Mouse (Mus musculus): ENCODE data around the gene Gm10130. TPM values are rescaled to one million over a fixed set of nuclear protein-coding genes. Genes with fewer than 3 reads are reported as not detected.
"Not testable (repeated sequence)": the region's sequence is repeated elsewhere in the genome, so short reads cannot be mapped to it uniquely, and the experiment has no call there.

The Gm10130 gene
- polyA plus RNA-seq, 1 experiment from 2014 or later = 3.1 TPM

DNA sequence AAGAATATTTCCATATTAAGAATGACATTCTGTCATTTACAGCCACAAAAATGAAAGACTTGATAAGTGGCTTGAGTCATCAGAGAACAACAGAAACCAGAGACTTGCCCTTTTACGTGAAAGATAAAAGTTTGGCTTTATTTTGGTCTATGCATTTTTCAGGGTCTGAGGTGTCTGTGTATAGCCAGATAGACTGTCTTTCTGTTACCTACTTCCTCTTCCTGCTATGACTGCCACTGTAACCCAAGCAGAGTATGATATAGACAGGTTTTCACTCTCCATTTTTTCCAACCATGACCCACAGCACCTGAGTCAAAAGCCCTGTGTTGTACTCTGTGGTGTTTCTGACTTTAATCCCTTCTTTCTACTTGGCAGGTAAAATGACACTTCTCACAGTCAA is 66.7 kb downstream of the Gm10130 start:
- no peak for ATAC-seq (ENCODE audit: borderline replicate concordance, extremely low read depth, low FRiP score, low TSS enrichment)
- Histone ChIP-seq H3K4me1 (no peaks in the 10 kb centered on the region), H3K36me3 (no peaks in the 10 kb centered on the region), H3K9me3 (no peaks in the 10 kb centered on the region; the same call in 1 of the 2 replicates), H3K27me3 (no peaks in the 10 kb centered on the region), H3K4me3 (no peak overlapping the region), H3K9ac (no peak overlapping the region), H3K4me2 (no peak overlapping the region), H3K27ac (no peak overlapping the region)
- WGBS = 76% methylated on average over 1 of the region's 1 CpGs

DNA sequence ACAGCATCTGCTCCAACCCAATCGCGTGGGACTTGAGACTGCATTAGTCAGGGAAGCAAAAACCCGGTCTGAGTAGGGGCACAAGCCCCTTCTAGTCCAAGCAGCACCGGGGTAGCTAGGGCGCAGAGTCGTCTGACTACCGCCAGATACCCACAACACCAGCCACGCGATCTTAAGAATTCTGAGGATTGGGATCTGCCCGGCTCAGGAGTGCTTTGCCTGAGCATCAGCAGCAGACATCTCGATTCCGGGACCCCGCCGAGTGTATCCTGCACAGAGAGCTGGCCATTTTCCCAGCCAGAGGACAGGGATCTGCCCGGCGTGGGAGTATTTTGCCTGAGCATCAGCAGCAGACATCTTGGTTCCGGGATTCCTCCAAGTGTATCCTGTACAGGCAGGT is 88.6 kb downstream of the Gm10130 start:
- not testable (repeated sequence) for H3K9ac ChIP-seq; H3K4me3 ChIP-seq; H3K9me3 ChIP-seq; H3K4me2 ChIP-seq; H3K4me1 ChIP-seq; ATAC-seq (ENCODE audit: borderline replicate concordance, extremely low read depth, low FRiP score, low TSS enrichment); H3K27me3 ChIP-seq; H3K27ac ChIP-seq
- peaks cover 15% of the 10 kb centered on the region for H3K36me3 ChIP-seq
- 87% methylated on average over 17 of the region's 17 CpGs for WGBS

Other genes with a start within 250 kb of the Gm10130 start
- gene Zfp120, start 187.0 kb upstream of the Gm10130 start, polyA plus RNA-seq (2015; fragmentation: Nextera tagmentation; extraction: Ambion mirVana) = 10.1 and 11.1 TPM in 2 replicates
- not detected in 2 replicates for gene Gm10770, start 144.0 kb upstream of the Gm10130 start, polyA plus RNA-seq (2015; fragmentation: Nextera tagmentation; extraction: Ambion mirVana)
- not detected in 2 replicates for gene Gm14139, start 141.9 kb upstream of the Gm10130 start, polyA plus RNA-seq (2015; fragmentation: Nextera tagmentation; extraction: Ambion mirVana)
- gene Zfp937, start 105.6 kb upstream of the Gm10130 start, polyA plus RNA-seq (2015; fragmentation: Nextera tagmentation; extraction: Ambion mirVana) = 10.2 and 10.5 TPM in 2 replicates
- 5.4 and 5.9 TPM in 2 replicates for gene Gm21994, start 68.1 kb upstream of the Gm10130 start, polyA plus RNA-seq (2015; fragmentation: Nextera tagmentation; extraction: Ambion mirVana)
- gene Gm14124, start 66.2 kb upstream of the Gm10130 start, polyA plus RNA-seq (2015; fragmentation: Nextera tagmentation; extraction: Ambion mirVana) = 0.06 TPM in 1 of 2 replicates, not detected in the other
- gene 3300002I08Rik, start 39.1 kb downstream of the Gm10130 start, polyA plus RNA-seq (2015; fragmentation: Nextera tagmentation; extraction: Ambion mirVana) = 8.2 and 9.1 TPM in 2 replicates
- gene Zfp442, start 127.8 kb downstream of the Gm10130 start, polyA plus RNA-seq (2015; fragmentation: Nextera tagmentation; extraction: Ambion mirVana) = 7.1 and 8.2 TPM in 2 replicates
- gene Zfp345, start 161.4 kb downstream of the Gm10130 start, polyA plus RNA-seq (2015; fragmentation: Nextera tagmentation; extraction: Ambion mirVana) = 0.06 and 0.09 TPM in 2 replicates
- gene Cst7, start 246.7 kb downstream of the Gm10130 start, polyA plus RNA-seq (2015; fragmentation: Nextera tagmentation; extraction: Ambion mirVana) = 0.38 and 0.96 TPM in 2 replicates

All from lung, embryonic 15.5 days (tissue).